Mouse (Mus musculus): ENCODE data around the gene Lemd2.

Gene Lemd2

DNA sequence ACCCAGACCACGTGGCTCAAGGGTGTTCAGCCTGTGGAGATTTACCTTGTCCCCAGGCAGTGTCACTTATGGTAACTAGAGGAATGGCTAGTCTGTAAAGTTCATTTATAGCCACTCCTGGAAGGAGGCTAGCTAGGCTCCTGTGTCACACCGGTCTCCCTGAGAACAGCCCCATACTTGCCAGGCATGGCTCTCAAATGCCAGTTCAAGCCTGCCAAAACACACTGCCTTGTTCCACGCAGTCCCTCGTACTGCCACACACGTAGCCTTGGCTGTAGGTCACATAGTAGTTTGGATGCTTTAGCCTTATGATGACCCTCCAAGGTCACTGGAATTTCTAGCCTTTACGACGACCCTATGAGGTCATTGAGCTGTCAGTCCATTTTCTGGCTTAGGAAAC, 45.1 kb downstream of the Lemd2 start:
- no peak for DNase-seq (ENCODE audit: low spot score in 2 of 2)

DNA sequence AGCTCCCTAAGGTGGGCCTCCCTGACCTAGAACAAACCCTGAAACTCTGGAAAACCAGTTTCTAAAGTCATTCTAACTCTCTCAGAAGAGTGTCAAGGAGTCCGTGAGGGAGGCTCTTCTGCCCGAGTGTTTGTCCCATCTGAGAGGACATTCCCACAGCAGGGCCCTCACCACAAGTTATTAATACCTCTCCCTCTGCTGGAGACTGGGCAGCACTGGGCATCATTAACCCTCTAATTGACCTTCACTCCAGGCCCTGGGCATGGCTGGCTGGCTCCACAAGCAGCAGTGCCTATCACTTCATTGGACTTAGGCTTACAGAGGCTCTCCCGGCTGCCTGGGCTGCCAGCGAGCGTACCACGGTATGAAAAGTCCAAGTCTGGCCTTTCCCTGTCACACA, 45.8 kb downstream of the Lemd2 start:
- no peak for DNase-seq (ENCODE audit: low spot score in 2 of 2)

DNA sequence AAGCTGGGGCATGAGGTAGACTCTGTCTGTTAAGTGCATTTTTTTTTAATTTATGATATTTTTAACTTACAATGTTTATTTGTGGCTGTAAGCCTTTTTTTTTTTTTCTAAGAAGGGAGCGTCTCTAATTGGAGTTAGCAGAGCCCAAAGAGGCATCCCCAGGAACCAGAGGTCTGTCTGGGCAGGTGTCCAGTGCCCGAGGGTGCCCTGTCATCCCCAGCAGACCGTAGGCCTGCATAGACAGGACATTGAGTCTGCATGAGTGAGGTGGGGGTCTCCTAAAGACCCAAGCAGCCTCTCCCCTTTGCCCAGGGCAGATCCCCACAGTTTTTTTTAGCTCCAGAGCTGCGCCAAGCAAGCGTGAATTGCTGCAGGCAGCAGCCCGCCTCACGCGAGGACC, 48.5 kb downstream of the Lemd2 start:
- DNase-seq (ENCODE audit: low spot score in 2 of 2) = no peak

DNA sequence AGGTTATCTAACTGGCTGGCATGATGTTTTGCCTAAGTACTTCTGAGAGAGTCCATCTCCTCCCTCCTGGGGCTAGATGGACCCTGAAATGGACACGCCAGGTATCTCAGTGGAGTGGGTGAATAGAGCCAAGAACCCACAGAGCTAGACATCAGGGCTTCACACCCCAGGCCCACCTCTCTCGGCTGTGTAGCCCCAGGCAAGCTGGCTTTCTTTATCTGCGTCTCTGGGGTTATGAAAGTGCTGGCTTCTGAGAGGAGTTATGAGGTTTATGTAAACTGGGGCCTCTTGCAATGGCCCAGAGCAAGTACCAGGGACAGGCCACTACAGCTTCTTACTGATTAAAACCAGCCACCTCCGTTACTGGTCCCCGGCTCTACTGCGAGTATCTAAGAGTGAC, 49.4 kb downstream of the Lemd2 start:
- DNase-seq (ENCODE audit: low spot score in 2 of 2) = no peak

DNA sequence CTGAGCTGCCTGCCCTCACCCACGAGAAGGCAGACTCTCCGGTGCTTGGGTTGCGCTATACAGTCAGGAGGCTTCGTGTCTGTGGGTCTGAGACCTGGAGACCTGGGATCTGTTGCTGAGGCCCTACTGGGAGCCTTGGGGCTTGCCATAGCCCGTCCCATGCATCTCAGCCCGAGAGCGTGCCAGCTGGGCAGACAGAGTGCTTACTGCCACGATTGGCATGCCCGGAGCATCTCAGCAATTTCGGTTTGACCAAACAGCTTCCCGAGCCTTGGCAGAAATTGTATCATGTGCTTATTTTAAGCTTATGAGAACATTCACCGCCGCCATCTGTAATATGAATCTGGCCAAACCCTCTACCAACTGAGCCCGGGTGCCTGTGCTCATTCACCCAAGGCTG, 50.0 kb downstream of the Lemd2 start:
- DNase-seq (ENCODE audit: low spot score in 2 of 2) = no peak

DNA sequence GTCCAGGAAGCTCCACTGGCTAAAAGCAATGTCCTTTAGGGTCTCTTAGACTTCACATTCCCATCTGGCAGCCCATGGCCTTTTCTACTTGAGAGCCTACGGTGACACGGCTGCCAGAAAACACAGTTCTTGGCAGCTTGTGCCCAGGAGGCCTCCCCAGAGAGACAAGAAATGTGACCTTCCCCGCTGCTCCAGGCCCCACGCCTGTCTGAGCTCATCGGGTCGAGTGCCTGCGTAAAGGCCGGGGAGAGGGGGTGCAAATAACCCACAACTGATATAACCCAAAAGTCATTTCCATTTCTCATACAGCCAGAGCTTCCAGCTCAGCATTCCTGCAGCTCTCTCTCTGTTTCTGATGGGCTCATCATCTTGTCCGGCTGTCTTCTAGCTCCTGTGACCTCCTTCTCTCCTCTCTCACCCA, 50.5 kb downstream of the Lemd2 start:
- no peak for DNase-seq (ENCODE audit: low spot score in 2 of 2)

DNA sequence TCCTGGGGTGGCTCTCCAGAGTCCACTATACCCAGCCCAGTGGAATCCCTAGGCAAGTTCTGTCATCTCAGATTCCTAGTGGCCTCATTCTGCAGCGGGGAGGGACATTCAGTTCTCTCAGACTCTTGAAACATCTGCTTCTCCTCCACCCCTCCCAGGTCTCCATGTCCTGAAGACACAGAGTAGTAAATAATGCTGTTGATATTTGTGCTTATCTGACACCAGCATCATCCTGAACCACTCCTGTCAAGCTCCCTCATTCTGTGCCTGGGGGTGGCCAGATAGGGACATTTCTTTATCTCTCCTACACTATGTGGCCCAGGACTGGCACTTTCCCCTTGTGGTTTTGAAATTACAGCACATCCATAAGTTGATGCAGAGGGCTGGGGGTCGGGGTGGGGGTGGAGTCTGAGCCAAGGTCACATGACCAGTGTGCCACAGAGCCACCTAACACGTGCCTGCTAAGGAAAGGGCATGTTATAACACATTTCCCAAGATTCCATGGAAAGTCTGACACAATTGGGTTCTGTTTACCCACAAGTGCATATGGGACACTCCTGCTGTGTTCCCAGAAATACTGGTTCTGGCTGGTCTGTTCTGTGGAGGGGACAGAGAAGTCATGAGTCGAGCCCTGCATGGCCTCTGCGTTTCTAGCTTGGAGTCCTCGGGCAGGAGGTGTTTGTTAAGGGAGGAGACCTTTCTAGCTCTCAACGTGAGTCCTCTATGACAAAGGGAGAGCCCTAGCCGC, 51.1 kb downstream of the Lemd2 start:
- peak; percentile 21 to 46 for DNase-seq (ENCODE audit: low spot score in 2 of 2)

DNA sequence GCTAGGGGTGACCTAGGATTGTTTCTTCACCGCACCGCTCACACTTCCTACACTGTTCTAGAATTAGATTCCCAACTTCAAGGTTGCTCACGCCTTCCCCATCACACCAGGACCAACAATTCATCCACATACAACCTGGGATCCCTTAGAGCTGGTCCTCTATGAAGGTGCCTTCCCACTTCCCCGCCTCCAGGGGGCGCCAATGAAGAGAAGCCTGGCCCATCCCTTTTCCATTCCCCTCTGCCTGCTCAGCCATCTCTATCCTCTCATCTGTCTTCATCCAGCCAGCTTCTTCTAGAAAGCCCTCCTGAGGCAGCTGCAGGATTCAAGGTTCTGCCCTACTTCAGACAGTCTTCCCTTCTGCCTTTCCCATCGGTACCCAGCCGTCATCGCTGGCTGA, 52.9 kb downstream of the Lemd2 start:
- DNase-seq (ENCODE audit: low spot score in 2 of 2) = no peak

DNA sequence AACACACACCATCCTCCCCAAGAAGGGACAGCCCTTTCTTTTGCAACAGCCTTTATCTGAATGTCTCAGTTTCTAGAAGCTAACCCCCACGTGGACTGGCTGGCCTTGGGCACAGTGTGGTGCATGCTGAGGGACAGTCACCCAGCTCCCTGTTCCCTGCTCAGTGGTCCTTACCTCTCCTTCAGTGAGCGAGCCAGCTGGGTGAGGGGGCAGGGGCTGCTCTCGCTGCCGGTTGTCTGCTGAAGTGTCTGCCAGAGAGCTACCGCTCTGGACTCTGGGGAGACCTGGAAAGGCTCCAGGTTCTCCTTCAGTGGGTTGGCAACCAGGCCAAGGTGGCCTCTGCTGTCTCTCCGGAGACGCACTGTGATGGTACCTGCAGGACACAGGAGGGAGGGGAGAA, 53.4 kb downstream of the Lemd2 start:
- DNase-seq (ENCODE audit: low spot score in 2 of 2) = no peak

DNA sequence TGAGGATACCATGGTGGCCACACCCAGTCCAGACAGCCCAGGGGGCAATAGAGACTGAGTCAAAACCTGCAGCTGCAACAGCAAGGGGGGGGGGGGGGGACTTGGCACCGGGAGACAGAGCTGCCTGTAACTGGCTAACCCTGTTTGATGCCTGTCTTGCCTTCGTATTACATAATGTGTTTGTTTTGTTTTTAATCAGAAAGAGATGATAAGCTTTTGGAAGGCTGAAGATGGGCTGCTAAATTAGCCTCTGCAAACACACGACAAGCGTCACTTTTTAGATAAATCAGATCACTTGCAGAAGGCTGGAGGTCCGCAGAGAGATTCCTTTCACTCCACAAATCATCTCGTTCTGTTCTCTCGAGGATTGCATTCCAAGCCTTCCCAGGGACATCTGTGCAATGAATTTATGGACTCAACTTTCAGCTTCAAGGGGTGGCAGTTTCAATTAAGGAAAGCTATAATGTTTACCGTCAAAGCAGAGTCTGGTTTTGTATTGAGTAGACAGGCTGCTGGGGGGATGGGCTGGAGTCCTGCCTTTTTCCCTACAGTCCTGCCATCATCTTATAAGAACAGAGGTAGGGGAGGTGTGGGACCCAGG, 57.8 kb downstream of the Lemd2 start:
- no peak for DNase-seq (ENCODE audit: low spot score in 2 of 2)

DNA sequence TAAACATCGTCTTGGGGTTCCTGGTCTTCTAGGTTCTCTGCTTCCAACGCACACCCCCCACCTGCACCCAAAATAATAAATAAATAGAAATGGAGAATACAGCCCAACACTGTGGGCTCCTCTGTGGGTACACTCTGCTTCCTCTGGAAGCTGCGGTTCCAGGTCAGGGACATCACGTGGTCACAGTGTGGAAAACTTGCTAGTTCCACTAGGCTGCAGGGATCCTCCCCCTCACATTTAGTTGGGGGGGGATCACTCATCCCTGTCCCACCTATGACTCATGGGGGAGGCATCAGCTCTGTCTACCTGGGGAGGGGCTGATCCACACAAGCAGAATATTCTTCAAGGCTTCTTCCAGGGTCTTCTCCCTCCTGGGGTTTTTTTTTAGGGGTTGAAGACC, 60.1 kb downstream of the Lemd2 start:
- no peak for DNase-seq (ENCODE audit: low spot score in 2 of 2)

DNA sequence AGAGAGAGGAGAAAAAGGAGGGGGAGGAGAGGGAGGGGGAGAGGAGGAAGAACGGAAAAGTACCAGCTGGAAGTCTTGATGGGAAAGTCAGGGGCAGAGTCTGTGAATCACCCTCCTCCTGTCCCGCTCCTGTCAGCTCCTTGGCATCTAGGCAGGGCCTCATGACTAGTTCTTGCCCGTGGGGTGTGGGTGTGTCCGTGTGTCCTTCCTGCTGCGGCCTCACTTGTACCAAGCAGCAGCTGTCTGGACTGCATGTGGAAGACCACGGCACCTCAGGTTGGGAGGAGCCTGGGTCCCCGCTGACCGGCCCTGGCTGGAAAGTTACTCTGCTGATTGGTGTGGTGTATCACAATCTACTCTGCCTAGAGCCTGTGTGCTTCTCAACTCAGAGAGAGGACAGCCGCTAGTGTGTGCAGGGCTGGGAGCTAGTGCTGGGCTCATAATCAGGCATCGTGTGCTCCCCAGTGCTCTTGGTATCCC, 62.3 kb downstream of the Lemd2 start:
- no peak for DNase-seq (ENCODE audit: low spot score in 2 of 2)

DNA sequence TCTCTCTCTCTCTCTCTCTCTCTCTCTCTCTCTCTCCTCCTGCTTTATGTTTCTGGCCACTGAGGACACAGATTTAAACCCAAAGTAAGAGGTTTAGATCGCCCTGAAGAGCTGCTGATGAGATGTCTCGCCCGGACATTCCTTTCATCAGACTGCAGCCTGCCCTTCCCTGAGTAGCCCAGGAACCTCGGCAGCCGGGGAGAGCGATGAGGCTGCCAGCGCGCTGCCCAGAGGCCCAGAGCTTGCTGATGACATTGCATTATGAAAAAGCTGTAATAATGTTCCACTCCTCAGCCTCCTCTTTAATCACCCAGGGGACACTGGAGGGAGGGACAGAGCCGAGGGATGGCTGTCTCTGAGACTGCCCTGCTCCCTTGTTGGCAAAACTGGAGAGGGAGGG, 64.0 kb downstream of the Lemd2 start:
- DNase-seq (ENCODE audit: low spot score in 2 of 2) = no peak
